Mouse (Mus musculus) E14TG2a.4 (cell line): ENCODE data around the gene Cntn2.

Experiments used
- CTCF ChIP-seq: conservative IDR thresholded peaks from 2 replicates; pipeline ENCODE4 v1.5.1; 2014; ENCODE audit warnings: low read length
- POU5F1 ChIP-seq: IDR thresholded peaks from 2 replicates; pipeline ENCODE4 v1.6.1; 2014; ENCODE audit warnings: low read length, borderline replicate concordance

DNA sequence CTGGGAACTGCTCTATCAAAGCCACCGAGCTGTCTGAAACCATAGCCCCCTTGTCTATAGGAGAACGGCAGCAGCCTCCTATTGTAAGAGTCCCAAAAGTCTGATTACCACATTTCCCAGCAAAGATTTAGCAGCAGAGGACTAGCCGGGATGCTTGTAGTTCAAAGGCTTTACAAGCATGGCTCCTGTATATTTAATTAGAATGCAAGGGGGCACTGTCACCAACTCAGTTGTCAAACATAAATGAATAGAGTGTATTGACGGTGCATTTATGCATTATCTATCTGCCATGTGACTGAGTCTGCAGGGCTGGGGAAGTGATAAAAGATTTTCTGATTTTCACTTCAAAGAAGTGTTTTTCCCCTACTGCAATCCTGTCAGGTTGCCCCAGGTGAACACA is 42.3 kb upstream of the Cntn2 start:
- TF ChIP-seq CTCF (no peak), POU5F1 (no peak)
